Mouse (Mus musculus) kidney, postnatal 4 days (tissue): ENCODE measurements around the gene Dlx1.

ENCODE experiments used
- DNase-seq, 2 experiments: peaks; one replicate each; pipeline ENCODE4 v3.0.0; 2021; ENCODE audit warnings: mixed read lengths in 2 of 2

Dlx1 gene

DNA sequence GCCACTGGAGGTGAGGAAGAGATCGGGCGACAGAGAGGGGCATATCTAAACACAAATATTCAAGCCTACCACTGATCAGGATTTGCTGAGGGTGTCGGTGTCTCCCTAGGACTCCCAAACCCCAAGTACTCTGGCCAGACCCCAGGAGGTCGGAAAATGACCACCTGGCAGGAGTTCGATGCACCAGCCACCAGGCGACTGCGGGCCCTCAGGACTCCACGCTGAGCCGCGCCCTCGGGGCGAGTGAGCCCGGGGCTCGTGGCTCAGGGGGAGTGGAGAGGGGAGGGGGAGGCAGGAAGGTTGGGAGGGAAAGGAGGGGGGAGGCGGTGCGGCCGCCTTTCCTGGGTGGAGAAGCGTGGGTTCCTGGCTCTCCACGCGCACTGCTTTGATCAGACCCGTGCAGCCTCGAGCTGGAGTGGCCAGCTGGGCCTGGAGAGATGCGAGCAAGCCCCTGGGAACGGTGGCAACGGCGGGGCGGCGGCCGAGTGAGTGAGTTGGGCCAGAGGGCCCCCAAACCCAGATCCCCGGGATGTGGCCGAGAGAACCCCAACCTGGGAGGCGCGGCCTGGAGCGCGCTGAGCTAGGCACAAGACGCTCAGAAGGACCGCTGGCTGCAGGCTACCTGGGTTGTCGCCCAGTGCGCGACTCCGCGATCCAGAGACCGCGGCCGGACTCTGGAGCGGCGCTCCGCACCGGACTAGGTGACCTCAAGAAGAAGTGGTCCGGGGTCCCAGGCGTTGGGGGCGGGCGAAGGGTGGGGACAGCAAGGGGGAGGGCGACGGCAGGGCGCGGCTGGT lies 999 bp downstream of the Dlx1 start:
- no peak for DNase-seq

DNA sequence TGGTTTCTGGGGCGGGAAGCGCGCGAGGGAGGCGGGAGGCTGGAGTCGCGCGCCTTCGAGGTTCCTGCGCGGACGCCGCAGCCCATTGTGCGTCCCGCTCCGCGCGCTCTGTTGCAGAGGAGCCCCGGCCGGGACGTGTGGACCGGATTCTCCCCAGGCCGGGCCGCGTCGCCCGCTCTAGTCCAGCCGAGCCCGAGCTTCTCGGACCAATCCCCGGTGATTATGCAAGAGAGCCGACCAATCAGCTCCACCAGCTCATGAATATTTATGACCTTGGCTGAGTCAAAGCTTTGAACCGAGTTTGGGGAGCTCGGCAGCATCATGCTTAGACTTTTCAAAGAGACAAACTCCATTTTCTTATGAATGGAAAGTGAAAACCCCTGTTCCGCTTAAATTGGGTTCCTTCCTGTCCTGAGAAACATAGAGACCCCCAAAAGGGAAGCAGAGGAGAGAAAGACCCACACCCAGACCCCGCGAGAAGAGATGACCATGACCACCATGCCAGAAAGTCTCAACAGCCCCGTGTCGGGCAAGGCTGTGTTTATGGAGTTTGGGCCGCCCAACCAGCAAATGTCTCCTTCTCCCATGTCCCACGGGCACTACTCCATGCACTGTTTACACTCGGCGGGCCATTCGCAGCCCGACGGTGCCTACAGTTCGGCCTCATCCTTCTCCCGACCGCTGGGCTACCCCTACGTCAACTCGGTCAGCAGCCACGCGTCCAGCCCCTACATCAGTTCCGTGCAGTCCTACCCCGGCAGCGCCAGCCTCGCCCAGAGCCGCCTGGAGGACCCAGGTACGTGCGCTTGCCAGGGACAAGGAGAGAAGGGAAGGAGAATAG lies 1.8 kb downstream of the Dlx1 start:
- DNase-seq = peak; percentile 80 to 87

DNA sequence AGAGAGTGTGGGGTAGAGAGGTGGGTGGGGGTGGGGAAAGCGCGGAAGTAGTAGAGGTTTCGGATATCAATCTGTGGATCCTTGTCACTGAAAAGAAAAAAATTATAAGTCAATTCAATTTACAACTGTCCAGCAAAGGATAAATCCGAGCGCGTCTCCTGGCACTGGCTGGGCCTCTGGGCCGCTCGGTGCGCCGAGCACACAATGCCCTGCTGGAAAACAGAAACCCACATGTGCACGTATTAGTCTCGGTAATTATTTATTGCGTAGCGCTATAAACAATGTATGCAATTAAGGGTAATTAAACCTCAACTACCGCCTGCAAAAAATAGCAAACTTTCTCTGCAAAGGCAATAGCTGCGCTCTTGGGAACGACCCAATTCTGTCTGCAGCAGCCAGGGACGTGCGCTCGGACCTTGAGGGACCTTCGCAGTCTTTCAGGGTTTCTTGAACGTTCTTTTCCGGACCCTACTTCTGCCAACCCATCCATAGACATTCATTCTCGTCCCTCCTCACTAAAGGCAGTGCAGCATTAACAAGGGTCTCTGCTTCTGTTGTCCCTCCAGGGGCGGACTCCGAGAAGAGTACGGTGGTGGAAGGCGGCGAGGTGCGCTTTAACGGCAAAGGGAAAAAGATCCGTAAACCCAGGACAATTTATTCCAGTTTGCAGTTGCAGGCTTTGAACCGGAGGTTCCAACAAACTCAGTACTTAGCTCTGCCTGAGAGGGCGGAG lies 2.6 kb downstream of the Dlx1 start:
- peak in 1 of 2 experiments; percentile 24 for DNase-seq

DNA sequence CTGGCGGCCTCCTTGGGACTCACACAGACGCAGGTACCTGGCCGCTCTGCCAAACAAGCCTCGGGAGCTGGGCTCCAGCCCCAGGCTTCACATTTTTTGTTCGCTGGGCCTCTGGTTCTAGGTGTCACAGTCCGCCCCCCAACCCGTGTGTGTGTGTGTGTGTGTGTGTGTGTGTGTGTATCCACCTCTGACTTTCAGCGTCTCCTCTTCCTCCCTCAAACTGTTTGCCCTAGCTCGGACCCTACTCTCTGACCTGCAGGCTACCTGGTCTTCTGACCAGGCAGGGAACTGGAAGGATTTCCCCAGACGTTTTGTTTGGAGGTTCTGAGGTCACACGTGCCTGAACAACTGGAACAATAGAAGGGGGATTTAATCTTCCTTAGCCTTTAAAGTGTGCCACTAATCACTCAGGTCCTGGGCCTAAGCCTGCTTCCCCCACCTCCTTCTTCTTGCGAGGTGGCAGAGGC lies 3.2 kb downstream of the Dlx1 start:
- no peak for DNase-seq

DNA sequence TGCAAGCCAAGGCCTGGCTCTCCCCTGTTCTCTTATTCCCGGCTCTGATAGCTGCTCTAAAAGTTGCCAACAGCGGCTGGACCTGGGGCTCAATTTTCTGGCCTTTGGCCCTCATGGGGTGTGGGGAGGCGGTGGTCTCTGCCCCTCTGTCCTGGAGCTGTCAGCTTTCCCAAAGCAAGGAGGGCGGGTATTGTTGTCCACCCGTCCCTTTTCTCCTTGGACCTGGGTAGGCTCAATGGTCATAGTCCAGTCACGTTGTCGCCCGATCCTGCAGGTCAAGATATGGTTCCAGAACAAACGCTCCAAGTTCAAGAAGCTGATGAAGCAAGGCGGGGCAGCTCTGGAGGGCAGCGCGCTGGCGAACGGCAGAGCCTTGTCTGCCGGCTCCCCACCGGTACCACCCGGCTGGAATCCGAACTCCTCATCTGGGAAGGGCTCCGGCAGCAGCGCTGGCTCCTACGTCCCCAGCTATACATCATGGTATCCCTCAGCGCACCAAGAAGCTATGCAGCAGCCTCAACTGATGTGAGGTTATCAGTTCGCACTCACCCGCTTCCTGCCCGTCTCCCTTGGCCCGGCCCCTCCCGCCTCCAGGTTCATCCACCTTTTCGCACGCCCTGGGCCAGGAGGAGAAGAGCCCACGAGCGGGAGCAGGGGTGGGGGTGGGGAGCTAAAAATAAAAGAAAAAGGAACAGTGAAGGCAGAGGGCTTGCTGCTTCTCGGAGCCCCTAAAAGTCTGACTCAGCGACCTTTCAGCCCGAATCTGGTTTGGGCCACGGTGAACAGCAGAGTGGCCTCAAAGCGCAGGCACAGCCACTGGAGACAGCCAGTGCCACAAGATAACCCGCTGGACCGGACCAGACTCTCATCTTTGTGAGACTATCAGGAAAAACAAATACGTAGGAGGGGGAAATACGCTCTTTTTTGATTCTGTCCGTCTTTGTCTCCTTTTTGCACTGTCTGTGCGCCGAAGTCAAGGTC lies 4.4 kb downstream of the Dlx1 start:
- DNase-seq = peak in 1 of 2 experiments; percentile 25

GRCm38 (mm10) chr2:71533094-71533493 lies 5.2 kb downstream of the Dlx1 start:
- no peak for DNase-seq

DNA sequence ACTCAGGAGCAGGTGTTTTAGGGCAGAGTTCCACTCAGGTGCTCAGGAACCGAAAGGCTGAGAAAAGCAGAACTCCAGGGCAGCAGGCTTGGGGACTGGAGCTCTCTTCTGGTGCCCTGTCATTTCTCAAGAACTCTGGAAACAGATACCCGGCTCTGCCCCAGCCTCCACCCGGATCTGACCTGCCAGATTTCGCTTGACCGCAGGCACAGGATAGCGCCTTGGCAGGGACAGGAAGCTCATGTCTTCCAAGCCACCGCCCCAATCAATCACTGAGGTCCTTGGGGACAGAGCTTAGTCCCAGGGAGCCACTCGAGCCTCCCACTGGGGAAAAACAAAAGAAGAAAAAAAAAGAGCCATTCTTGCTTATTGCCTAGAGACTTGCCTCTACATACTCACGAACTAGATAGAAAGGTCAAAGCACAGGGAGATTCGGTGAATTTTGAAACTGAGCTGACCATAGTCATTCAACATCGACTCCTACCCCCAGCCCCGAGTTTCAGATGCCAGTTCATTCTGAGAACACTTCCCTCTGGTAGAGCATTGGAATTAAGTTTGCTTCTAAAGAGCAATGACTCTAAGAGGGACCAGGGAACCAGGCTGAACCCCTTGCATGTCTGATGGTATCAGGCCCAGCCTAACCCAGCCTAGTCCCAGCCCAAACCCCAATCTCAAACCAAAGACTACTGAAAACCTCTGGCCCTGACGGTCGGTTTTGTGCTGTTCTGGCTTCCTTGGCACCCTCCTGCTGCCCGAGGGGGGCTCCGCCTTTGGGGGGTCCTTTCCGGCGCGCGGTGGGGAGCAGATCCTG lies 6.5 kb downstream of the Dlx1 start:
- peak in 1 of 2 experiments; percentile 18 for DNase-seq

DNA sequence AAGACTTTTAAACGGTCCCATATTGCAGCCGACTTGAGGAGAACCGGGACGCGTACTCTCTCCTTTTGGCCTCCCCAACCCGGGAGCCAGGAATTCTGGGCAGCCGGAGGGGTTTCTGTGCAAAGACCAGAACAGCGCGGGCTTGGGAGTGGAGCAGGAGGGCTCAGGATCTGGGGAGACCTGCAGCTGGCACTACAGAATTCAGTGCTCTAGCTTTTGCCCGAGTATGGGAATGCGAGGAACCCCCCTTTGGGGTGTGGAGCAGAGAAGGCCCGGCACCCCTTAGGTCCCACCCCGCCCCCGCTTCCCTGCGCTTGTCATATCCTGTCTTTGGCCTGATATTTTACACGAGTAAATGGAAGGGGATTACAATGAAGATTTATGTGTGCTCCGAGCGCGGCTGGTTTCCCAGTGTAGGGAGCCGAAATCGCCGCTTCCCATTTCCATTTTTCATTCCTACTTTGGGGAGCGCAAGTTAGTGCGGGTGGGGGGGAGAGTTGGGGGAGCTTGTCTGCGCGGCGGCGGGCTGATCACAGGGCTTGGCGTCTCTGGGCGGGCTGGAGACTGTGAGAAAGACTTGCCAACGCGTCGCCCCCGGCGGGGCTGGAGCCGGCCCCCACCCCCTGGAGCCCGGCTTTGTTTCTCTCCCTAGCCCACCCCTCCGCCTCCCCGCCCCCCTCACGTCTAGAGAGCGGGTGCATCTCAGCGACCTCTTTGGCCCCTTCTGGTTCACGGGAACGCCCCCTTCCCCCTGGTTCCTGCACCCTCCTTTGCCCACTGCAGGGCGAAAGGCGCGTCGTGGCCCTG lies 12.9 kb downstream of the Dlx1 start:
- peak; percentile 43 to 46 for DNase-seq

GRCm38 (mm10) chr2:71541418-71542226 lies 13.7 kb downstream of the Dlx1 start:
- DNase-seq = peak in 1 of 2 experiments; percentile 14

DNA sequence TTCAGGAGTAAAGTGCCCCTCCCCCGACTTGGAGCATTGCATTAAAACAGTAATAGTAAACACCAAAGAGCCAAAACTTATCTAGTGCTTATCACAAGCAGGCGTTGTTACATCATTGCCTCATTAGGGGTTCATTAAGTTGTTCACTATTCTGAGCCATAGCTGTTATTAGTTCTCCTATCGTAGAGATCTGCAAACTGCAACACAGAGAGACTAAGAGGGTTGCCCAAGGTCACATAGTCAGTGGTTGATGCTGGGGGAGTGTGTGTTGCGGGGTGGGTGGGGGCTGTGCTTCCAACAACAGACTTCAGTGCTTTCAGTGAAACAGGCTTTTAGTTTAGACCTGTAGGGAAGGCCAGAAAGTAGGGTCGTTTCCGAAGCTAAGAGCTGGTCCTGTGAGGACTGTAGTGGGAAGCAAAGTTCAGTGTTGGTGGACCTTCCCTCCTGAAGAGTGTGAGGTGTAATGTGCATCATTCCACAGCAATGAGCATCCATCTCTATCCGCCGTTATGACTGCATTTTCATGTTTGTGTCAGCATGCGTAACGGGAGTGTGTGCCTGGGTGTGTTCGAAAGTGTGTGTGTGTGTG lies 14.4 kb downstream of the Dlx1 start:
- no peak for DNase-seq

GRCm38 (mm10) chr2:71542816-71543301 lies 14.9 kb downstream of the Dlx1 start:
- DNase-seq = peak; percentile 46 to 65

- no peak for DNase-seq
These were observed 15.6 kb downstream of the Dlx1 start for GRCm38 (mm10) chr2:71543531-71543930.

DNA sequence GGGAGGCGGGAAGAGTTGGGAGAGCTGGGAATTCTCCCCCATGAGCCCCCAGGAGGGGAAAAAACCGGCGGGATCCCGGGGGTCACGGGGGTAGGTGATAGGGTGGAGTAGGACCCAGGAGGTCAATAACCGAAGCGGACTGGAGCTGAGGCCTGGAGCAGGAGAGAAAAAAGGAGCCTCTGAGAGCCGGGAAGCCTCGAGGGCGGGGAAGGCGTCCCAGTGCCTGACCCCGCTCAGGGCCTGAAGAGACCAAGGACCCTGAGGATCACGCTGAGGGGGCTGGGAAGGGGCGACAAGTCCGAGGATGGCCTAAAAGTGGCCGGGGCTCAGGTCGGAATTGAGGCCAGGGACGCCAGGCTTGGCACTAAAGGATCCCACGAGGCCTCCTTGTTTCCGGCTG lies 16.0 kb downstream of the Dlx1 start:
- no peak for DNase-seq

DNA sequence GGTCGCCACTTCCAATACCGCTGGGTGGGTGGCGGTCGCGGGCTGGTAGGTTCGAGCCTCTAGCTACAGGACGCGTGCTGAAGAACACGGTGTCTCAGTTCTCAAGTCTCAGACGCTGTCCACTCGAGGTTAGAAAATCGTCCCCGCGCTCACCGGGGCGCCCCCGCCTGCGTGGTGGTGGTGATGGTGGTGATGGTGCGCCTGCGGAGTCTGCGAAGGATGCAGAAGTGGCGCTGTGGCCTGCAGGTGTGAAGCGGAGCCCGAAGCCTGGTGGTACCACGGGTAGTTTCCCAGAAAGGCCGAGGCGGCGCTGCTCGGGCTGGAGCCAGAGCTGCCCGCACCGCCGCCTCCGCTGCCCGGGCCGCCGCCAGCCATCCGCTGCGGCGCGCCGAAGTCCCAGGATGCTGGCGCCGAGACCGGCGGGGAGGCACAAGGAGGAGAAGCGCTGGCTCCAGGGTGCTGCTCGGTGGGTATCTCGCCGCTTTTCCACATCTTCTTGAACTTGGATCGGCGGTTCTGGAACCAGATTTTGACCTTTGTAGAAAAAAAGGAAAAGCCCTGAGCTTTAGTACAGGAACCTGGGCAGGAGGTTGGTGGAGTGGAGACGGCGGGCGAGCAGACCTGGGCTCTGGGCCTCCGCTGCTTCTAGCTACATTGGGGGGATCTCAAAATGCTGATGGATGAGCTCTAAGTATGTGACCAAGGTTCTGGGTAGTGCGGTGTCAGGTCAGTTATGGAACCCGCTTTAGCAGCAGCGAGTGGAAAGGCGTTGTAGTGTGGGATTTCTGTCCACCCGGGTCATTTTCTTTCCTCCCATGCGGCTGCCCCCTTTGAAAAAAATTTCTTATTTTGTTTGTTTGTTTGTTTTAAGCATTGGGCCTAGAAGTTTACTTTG lies 16.7 kb downstream of the Dlx1 start:
- DNase-seq = peak; percentile 55 to 69

GRCm38 (mm10) chr2:71545401-71545881 lies 17.5 kb downstream of the Dlx1 start:
- DNase-seq = peak; percentile 42 to 57

- peak; percentile 51 to 70 for DNase-seq
These were observed 18.1 kb downstream of the Dlx1 start for GRCm38 (mm10) chr2:71545882-71546639.
